Mouse (Mus musculus): Measurements from ENCODE around the gene Cnksr3.

- TF ChIP-seq CTCF (IDR thresholded peaks at IDR 0.05; ENCODE audit: control insufficient read depth, insufficient read depth, insufficient replicate concordance, low read depth, low read length) (no peak), POLR2A (IDR thresholded peaks at IDR 0.05; ENCODE audit: control insufficient read depth, low read depth, low read length) (no peak)
These were observed 9.5 kb downstream of the Cnksr3 start for GRCm38 (mm10) chr10:7202576-7202975.
